Mouse (Mus musculus) E14TG2a.4 (cell line): ENCODE data around the gene Kif7.

Experiments used
- H3K27me3 ChIP-seq: 2 replicates; pipeline ENCODE4 v1.6.1; 2014; ENCODE audit warnings: low read length, control low read depth; ENCODE audit not compliant: insufficient read depth
- H3K36me3 ChIP-seq: 2 replicates; pipeline ENCODE4 v1.6.1; 2014; ENCODE audit warnings: low read length, control low read depth; ENCODE audit not compliant: insufficient read depth
- H3K4me1 ChIP-seq: replicated peaks from 2 replicates; pipeline ENCODE4 v1.6.1; 2014; ENCODE audit warnings: low read depth, low read length, control low read depth
- H3K4me3 ChIP-seq: replicated peaks from 2 replicates; pipeline ENCODE4 v1.5.1; 2014; ENCODE audit warnings: mild to moderate bottlenecking, low read length
- H3K9me3 ChIP-seq: 2 replicates; pipeline ENCODE4 v1.6.1; 2014; ENCODE audit warnings: low read length, control low read depth
- CTCF ChIP-seq: conservative IDR thresholded peaks from 2 replicates; pipeline ENCODE4 v1.5.1; 2014; ENCODE audit warnings: low read length
- NANOG ChIP-seq: IDR thresholded peaks from 2 replicates; pipeline ENCODE4 v1.6.1; 2014; ENCODE audit warnings: borderline replicate concordance, low read length, mixed read lengths
- POU5F1 ChIP-seq: IDR thresholded peaks from 2 replicates; pipeline ENCODE4 v1.6.1; 2014; ENCODE audit warnings: low read length, borderline replicate concordance

The Kif7 gene

DNA sequence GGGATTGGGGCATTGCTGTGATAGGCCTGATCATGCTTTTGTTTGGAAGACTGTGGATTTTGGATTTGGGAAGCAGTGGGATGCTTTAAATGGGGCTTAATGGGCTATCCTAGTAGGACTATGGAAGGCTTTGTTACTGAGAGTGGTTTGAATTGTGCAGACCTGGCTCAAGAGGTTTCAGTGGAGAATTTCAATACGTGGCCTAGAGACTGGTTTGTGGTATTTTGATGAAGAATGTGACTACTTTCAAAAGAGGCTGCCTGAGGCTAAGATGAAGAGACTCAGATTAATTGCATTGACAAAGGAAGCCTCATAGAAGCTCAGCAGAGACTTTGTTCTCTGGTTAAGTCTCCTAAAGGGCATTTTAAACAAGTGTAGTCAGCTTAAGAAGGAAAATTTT, 60.9 kb downstream of the Kif7 start:
- no peak for TF ChIP-seq POU5F1
- TF ChIP-seq NANOG = peak; percentile 99
- peaks cover 81% of the 10 kb centered on the region for H3K4me1 ChIP-seq
- H3K9me3 ChIP-seq = no peaks in the 10 kb centered on the region
- no peaks in the 10 kb centered on the region for H3K27me3 ChIP-seq
- H3K36me3 ChIP-seq = no peaks in the 10 kb centered on the region
- H3K4me3 ChIP-seq = no peak overlapping the region

GRCm38 (mm10) chr7:79654185-79654584, 61.3 kb downstream of the Kif7 start:
- no peak overlapping the region for H3K4me3 ChIP-seq
- H3K27me3 ChIP-seq = no peaks in the 10 kb centered on the region
- no peaks in the 10 kb centered on the region for H3K36me3 ChIP-seq
- H3K4me1 ChIP-seq = peaks cover 78% of the 10 kb centered on the region
- TF ChIP-seq NANOG = no peak
- TF ChIP-seq CTCF = no peak
- TF ChIP-seq POU5F1 = no peak
- H3K9me3 ChIP-seq = no peaks in the 10 kb centered on the region

DNA sequence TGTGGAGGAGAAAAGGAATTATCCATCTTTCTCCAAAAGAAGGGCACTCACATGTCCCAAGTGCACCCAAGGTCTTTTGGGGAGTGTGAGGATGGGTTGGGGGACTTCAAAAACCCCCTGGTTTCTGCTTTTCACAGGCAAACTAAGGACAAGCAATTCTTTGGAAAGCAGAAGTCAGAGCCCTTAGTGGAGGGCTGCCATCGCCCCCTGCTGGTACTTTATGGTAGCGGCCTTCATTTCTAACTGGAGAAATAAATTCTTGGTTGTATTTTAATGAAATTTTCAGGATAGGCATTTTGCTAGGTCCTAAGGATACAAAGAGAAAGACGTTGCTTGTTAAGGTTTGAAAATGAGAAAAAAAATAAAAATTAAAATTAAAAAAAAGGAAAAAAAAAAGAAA, 66.5 kb downstream of the Kif7 start:
- Histone ChIP-seq H3K4me1 (peaks cover 50% of the 10 kb centered on the region), H3K9me3 (no peaks in the 10 kb centered on the region), H3K27me3 (no peaks in the 10 kb centered on the region), H3K36me3 (no peaks in the 10 kb centered on the region), H3K4me3 (no peak overlapping the region)
- TF ChIP-seq POU5F1 (no peak), NANOG (no peak), CTCF (peak; percentile 93)
